Mouse (Mus musculus): Measurements from ENCODE around the gene H2-Eb1. TPM values are rescaled to one million over a fixed set of nuclear protein-coding genes. Genes with fewer than 3 reads are reported as not detected.

The H2-Eb1 gene
- polyA plus RNA-seq, 1 experiment from 2014 or later, result 1.1 TPM

DNA sequence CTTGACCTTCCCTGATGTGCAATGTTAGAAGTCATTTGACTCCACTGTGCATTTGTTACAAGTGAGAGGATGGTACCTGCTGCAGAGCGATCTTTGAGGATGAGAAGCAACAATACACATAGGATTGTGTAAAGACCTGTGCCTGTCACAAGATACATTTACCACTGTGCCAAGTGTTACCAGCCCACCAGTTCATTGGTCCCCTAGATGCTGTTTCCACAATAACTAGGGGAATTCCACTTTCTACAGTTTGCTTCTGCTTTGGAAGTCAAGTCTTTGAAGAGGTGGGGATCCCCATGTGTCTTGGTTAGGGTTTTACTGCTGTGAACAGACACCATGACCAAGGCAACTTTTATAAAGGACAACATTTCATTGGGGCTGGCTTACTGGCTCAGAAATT is 25.5 kb downstream of the H2-Eb1 start:
- no peak for ATAC-seq (ENCODE audit: low FRiP score)
- no peaks in the 10 kb centered on the region for H3K36me3 ChIP-seq (replicated peaks)
- WGBS, result 90% methylated on average over 1 of the region's 1 CpGs

DNA sequence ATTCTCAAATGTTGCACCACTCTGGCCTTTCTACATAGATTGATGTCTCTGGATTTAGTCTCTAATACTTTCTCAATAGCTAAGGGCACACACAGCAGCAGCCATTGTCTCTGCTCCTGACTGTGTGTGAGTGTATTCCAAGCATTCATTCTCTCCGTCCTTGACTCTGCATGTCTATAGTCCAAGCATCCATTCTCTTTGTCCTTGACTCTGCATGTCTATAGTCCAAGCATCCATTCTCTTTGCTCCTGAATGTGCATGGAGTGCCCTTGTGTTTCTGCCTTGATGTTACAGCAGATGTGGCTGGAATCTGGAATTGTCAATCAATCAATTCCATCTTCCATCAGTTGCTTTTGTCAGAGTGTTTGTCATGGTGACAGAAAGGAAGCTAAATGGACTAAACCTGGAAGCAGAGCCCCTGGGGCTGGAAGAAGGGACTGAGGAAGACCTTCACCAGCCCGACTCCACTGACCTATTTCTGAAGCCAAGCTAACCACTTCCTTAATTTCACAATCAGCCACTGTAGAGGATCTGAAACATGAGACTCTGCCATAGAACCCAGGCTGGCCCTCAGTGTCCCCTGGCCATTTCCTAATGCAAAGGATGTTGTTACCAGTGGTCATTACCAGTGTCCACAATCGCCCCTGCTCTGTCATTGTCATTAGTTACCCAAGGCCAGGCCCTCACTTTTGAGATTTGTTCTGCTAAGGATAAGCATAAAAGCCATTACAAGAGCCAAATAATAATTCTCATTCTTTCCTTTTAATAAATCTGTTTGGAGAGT is 35.1 kb downstream of the H2-Eb1 start:
- Histone ChIP-seq H3K4me2 (no peak overlapping the region), H3K9me3 (no peaks in the 10 kb centered on the region), H3K9ac (no peak overlapping the region), H3K4me1 (no peaks in the 10 kb centered on the region), H3K4me3 (replicated peaks) (no peak overlapping the region), H3K36me3 (replicated peaks) (no peaks in the 10 kb centered on the region), H3K27ac (no peak overlapping the region), H3K27me3 (peaks cover 10% of the 10 kb centered on the region)
- 49% methylated on average over 3 of the region's 3 CpGs for WGBS
- no peak for ATAC-seq (ENCODE audit: low FRiP score)

More for the DNA sequence above, 25.5 kb downstream of the H2-Eb1 start:
- Histone ChIP-seq H3K4me2 (no peak overlapping the region), H3K27me3 (peaks cover 9% of the 10 kb centered on the region; the same call in 1 of the 2 replicates), H3K4me3 (replicated peaks) (no peak overlapping the region), H3K9ac (no peak overlapping the region), H3K4me1 (no peaks in the 10 kb centered on the region), H3K27ac (no peak overlapping the region), H3K9me3 (no peaks in the 10 kb centered on the region)

DNA sequence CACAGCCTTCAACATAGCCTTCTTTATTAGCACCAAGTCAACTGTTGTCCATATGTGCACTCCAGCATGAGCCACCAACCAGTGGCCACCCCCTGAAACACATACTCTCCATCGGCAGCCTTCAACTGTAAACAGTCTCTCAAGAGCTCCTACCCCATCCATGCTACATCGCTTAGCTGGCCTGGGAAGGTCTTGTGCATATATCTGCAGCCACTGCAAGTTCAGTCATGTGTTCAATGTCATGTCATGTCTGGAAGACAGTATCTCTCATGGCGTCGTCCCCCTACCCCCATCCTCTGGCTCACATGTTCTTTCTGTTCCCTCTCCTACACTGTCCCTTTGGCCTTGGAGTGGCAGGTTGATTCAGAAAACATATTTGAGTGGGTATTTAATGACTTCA is 39.2 kb downstream of the H2-Eb1 start:
- Histone ChIP-seq H3K36me3 (replicated peaks) (no peaks in the 10 kb centered on the region), H3K4me3 (replicated peaks) (no peak overlapping the region), H3K27ac (no peak overlapping the region), H3K9ac (no peak overlapping the region), H3K9me3 (no peaks in the 10 kb centered on the region), H3K4me2 (no peak overlapping the region), H3K27me3 (peaks cover 10% of the 10 kb centered on the region), H3K4me1 (no peaks in the 10 kb centered on the region)
- 88% methylated on average over 4 of the region's 4 CpGs for WGBS
- ATAC-seq (ENCODE audit: low FRiP score), result no peak

DNA sequence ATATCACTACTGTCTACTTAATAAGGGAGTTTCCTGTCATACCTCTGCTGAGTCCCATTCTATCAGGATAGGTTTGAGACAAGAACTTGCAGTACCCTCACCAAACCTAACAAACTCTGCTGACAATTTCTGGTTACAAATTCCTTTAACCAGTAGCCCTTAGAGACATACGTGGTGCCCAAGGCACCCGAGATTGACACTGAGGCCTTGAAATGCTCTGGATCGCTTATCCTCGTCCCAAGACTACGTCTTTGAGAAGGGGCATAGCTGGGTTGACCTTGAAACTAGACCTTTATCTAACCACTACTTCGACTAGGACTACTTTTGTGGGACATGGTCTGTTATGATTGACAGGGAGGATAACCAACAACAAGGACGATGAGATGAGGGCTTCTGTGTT is 39.8 kb downstream of the H2-Eb1 start:
- Histone ChIP-seq H3K9ac (no peak overlapping the region), H3K27ac (no peak overlapping the region), H3K36me3 (replicated peaks) (no peaks in the 10 kb centered on the region), H3K27me3 (peaks cover 10% of the 10 kb centered on the region), H3K4me2 (no peak overlapping the region), H3K4me3 (replicated peaks) (no peak overlapping the region), H3K9me3 (no peaks in the 10 kb centered on the region), H3K4me1 (no peaks in the 10 kb centered on the region)
- 84% methylated on average over 7 of the region's 7 CpGs for WGBS
- ATAC-seq (ENCODE audit: low FRiP score), result no peak

DNA sequence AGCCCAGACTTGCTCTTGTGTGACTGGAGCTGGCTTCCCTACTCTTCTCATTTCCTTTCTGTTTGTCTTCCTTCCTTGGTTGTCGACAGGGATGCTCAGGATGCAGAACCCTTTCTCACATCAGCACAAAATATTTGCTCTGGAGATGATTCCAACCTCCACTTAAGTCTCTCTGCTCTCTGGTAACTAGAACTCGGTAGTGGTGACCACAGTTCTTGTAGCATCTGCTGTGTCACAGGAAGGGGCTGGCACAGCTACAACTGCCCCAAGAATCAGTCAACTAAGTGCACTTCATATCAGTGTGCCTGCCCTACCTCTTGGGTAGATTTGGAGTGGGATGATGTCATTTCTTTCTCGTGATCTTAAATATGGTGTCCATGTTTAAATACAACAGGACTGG is 40.4 kb downstream of the H2-Eb1 start:
- Histone ChIP-seq H3K27me3 (peaks cover 10% of the 10 kb centered on the region), H3K4me2 (no peak overlapping the region), H3K4me1 (no peaks in the 10 kb centered on the region), H3K36me3 (replicated peaks) (no peaks in the 10 kb centered on the region), H3K27ac (no peak overlapping the region), H3K4me3 (replicated peaks) (no peak overlapping the region), H3K9ac (no peak overlapping the region), H3K9me3 (no peaks in the 10 kb centered on the region)
- ATAC-seq (ENCODE audit: low FRiP score), result no peak
- 78% methylated on average over 3 of the region's 3 CpGs for WGBS

DNA sequence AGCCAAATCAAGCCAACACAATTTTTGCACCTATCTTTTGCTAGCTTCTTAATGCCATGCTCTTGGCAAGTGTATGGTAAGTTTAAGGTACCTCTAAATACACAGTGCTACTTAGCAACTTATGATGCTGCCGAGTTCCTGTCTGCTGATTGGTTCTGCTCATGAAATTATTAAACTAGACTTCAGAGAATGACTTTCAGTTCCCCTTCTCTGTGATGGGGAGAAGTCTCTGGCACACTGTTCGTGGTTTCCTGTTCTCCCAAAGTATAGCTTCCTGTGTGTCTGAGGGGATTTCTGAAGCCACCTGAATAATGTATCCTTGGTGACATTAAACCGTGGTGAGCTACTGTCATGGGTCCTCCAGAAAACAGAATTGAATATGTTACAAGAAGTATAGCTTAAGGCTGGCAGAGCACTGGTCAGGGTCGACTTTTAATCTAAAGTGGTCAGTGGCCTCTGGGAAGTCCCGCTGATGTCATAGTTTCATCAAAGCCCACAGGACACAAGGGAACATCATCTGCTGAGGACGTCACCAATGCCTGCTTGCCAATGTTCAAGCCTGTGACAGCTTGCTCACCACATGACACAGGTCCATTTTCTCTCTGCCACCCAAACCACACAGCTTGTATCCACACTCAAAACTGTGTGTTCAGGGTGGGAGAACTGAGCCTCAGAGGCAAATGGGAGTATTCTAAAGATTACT is 42.1 kb downstream of the H2-Eb1 start:
- Histone ChIP-seq H3K4me2 (no peak overlapping the region), H3K4me3 (replicated peaks) (no peak overlapping the region), H3K9me3 (no peaks in the 10 kb centered on the region), H3K4me1 (no peaks in the 10 kb centered on the region), H3K9ac (no peak overlapping the region), H3K27ac (no peak overlapping the region), H3K27me3 (peaks cover 10% of the 10 kb centered on the region), H3K36me3 (replicated peaks) (no peaks in the 10 kb centered on the region)
- no peak for ATAC-seq (ENCODE audit: low FRiP score)
- 77% methylated on average over 6 of the region's 6 CpGs for whole genome bisulfite sequencing

DNA sequence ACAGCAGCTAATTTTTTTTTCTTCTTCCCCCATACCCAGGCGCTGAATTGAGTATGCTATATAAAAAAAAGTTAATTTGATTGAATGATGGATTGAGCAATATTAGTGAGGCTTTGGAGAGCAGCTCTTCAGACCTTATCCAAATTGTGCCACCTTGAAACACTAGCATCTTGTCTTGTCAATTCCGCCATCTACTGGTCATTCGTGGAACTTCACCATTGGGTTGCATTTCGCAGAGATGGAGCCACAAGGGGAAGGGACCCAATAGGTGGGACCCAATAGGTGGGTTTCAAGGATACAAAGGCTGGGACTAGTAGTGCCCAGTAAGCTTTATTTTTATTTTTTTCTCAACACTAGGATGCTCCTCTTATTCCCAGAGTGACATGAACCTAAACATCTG is 43.8 kb downstream of the H2-Eb1 start:
- no peaks in the 10 kb centered on the region for H3K9me3 ChIP-seq
- H3K4me2 ChIP-seq, result no peak overlapping the region
- H3K4me1 ChIP-seq, result no peaks in the 10 kb centered on the region
- H3K36me3 ChIP-seq (replicated peaks), result no peaks in the 10 kb centered on the region
- 7% methylated on average over 4 of the region's 4 CpGs for WGBS
- H3K4me3 ChIP-seq (replicated peaks), result no peak overlapping the region
- no peak overlapping the region for H3K27ac ChIP-seq
- ATAC-seq (ENCODE audit: low FRiP score), result no peak
- peaks cover 9% of the 10 kb centered on the region for H3K27me3 ChIP-seq
- H3K9ac ChIP-seq, result no peak overlapping the region

DNA sequence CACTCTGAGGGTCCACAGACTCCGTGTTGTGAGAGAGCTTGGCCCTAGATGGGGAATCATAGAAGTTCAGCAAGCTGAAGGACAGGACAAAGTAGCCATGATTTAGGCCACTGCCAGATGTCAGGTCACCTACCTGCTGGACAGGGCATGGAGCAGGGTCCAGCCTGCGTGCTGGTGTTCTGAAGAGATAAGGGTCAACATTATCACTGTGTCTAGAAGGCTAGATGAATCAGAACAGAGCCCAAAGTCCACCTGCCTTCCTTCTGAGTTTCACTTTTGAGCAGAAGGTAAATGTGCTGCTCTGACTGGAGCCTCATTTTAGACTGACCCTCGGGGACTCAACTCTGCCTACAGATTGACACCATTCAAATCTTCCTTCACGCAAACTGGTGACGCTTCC is 48.9 kb downstream of the H2-Eb1 start, which contains the start of gene Btnl2:
Btnl2 (plus strand) TSS at position 284 of the 400 bp plus-strand sequence.
- no peak within 1 kb of the TSS for H3K4me3 ChIP-seq (replicated peaks)
- no peaks in the 10 kb centered on the region for H3K27me3 ChIP-seq
- H3K9me3 ChIP-seq, result no peaks in the 10 kb centered on the region
- no peak within 1 kb of the TSS for H3K27ac ChIP-seq
- no peaks in the 10 kb centered on the region for H3K36me3 ChIP-seq (replicated peaks)
- WGBS, result 86% methylated on average over 5 of the region's 5 CpGs
- H3K9ac ChIP-seq, result no peak within 1 kb of the TSS
- ATAC-seq (ENCODE audit: low FRiP score), result no peak
- no peaks in the 10 kb centered on the region for H3K4me1 ChIP-seq
- H3K4me2 ChIP-seq, result no peak within 1 kb of the TSS

DNA sequence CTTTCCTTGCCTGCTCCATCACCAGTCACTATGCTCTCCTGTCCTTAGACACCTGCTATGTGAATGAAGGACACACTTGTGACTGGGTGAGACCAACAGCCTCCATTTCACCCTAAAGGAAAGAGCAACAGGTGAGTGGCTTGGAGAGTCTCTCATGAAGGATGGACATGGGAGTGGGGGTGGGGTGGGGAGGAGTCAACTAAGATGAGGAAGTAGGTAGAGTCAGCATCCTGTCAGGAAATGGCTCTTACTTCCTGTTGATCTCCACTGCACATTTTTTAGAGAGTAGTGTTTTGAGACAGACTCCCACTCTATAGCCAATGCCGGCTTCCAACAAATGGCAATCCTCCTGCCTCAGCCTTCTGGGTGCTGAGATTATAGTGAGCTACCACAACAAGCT is 49.3 kb downstream of the H2-Eb1 start:
- Histone ChIP-seq H3K9ac (no peak overlapping the region), H3K4me1 (no peaks in the 10 kb centered on the region), H3K9me3 (no peaks in the 10 kb centered on the region), H3K36me3 (replicated peaks) (no peaks in the 10 kb centered on the region), H3K4me2 (no peak overlapping the region), H3K4me3 (replicated peaks) (no peak overlapping the region), H3K27ac (no peak overlapping the region), H3K27me3 (no peaks in the 10 kb centered on the region)
- ATAC-seq (ENCODE audit: low FRiP score), result no peak
- 100% methylated on average over 1 of the region's 1 CpGs for WGBS

DNA sequence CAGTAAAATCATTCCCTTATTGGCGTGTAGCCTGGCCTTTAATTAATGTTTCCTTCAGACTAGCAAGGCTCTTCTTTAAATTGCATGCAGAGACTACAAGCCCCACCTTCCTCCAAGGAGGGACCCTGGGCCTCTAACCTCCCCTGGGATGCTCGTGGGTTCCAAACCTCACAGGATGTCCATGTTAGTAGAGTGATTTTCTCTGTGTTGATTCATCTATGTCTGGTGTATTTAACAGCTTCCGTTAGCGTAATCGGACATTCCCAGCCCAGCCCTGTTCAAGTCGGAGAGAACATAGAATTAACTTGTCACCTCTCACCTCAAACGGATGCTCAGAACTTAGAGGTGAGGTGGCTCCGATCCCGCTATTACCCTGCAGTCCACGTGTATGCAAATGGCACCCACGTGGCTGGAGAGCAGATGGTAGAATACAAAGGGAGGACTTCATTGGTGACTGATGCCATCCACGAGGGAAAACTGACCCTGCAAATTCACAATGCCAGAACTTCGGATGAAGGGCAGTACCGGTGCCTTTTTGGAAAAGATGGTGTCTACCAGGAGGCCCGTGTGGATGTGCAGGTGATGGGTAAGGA is 57.4 kb downstream of the H2-Eb1 start:
- Histone ChIP-seq H3K9ac (no peak overlapping the region), H3K27me3 (no peaks in the 10 kb centered on the region), H3K9me3 (no peaks in the 10 kb centered on the region), H3K36me3 (replicated peaks) (no peaks in the 10 kb centered on the region), H3K27ac (no peak overlapping the region), H3K4me3 (replicated peaks) (no peak overlapping the region), H3K4me1 (no peaks in the 10 kb centered on the region), H3K4me2 (no peak overlapping the region)
- WGBS, result 87% methylated on average over 15 of the region's 15 CpGs
- ATAC-seq (ENCODE audit: low FRiP score), result no peak

DNA sequence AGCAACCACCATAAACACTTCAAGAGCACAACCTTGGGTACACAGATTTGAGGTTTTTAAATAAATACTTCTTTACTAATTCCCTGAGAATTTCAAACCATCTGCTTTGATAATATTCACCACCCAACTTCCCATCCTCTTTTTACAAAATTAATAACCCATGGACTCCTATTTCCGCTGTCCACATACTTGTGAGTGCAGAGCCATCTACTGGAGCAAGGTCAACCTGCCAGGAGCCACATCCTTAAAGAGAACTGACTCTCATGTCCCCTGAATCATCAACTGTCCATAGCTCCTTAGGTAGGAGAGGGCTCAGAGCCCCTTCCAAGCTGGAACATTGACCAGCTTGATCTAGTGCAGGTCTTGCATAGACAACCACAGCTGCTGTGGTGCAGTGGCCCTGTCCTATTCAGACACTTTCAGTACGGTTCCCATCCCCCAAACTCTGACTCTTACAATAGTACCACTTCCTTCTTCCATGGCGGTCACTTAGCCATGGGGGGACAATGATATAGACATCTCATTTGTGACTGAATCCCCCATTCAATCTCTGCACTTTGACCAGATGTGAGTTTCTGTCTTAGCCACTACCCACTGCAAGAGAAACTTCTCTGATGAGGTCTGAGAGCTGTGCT is 58.1 kb downstream of the H2-Eb1 start:
- WGBS, result 87% methylated on average over 3 of the region's 3 CpGs
- no peak overlapping the region for H3K4me3 ChIP-seq (replicated peaks)

DNA sequence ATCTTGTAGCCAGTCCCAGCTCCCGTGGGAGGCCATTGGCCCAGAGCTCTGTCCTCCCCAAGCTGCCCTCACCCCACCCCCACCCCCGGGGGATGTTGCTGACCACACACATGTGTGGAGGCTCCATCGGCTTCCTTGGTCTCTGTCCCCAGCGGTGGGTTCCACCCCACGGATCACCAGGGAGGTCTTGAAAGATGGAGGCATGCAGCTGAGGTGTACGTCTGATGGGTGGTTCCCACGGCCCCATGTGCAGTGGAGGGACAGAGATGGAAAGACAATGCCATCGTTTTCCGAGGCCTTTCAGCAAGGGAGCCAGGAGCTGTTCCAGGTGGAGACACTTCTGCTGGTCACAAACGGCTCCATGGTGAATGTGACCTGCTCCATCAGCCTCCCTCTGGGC is 59.4 kb downstream of the H2-Eb1 start:
- no peaks in the 10 kb centered on the region for H3K27me3 ChIP-seq
- no peak overlapping the region for H3K27ac ChIP-seq
- ATAC-seq (ENCODE audit: low FRiP score), result no peak
- no peaks in the 10 kb centered on the region for H3K36me3 ChIP-seq (replicated peaks)
- H3K4me2 ChIP-seq, result no peak overlapping the region
- no peak overlapping the region for H3K4me3 ChIP-seq (replicated peaks)
- H3K4me1 ChIP-seq, result no peaks in the 10 kb centered on the region
- 80% methylated on average over 10 of the region's 10 CpGs for WGBS
- no peak overlapping the region for H3K9ac ChIP-seq
- H3K9me3 ChIP-seq, result no peaks in the 10 kb centered on the region

More for the DNA sequence above, 58.1 kb downstream of the H2-Eb1 start:
- Histone ChIP-seq H3K27ac (no peak overlapping the region), H3K9me3 (no peaks in the 10 kb centered on the region), H3K4me2 (no peak overlapping the region), H3K4me1 (no peaks in the 10 kb centered on the region), H3K36me3 (replicated peaks) (no peaks in the 10 kb centered on the region), H3K9ac (no peak overlapping the region), H3K27me3 (no peaks in the 10 kb centered on the region)
- no peak for ATAC-seq (ENCODE audit: low FRiP score)

Data from forebrain, embryonic 12.5 days (tissue).